Mouse (Mus musculus) midbrain, embryonic 15.5 days (tissue): Measurements from ENCODE around the gene Arid1b. TPM values are rescaled to one million over a fixed set of nuclear protein-coding genes. Genes with fewer than 3 reads are reported as not detected.

ENCODE experiments used
- ATAC-seq: fragments of 200-750 bp; cut with Nextera tagmentation; replicated peaks from 2 replicates; pipeline ENCODE4 v1.8.0; 2017; ENCODE audit warnings: moderate TSS enrichment
- H3K27ac ChIP-seq: fragments of 300-500 bp; sonication (generic); 2 replicates; pipeline ENCODE4 v1.5.1; 2015; ENCODE audit warnings: mild to moderate bottlenecking, inconsistent platforms
- H3K27me3 ChIP-seq: fragments of 300-500 bp; sonication (generic); replicated peaks from 2 replicates; pipeline ENCODE4 v1.6.1; 2015; ENCODE audit warnings: inconsistent platforms
- H3K36me3 ChIP-seq: fragments of 300-500 bp; sonication (generic); replicated peaks from 2 replicates; pipeline ENCODE4 v1.6.1; 2015; ENCODE audit warnings: inconsistent platforms
- H3K4me1 ChIP-seq: fragments of 300-500 bp; sonication (generic); 2 replicates; pipeline ENCODE4 v1.6.1; 2015; ENCODE audit warnings: inconsistent platforms
- H3K4me2 ChIP-seq: fragments of 300-500 bp; sonication (generic); 2 replicates; pipeline ENCODE4 v1.6.1; 2015; ENCODE audit warnings: inconsistent platforms, mild to moderate bottlenecking, moderate library complexity
- H3K4me3 ChIP-seq: fragments of 300-500 bp; sonication (generic); 2 replicates; pipeline ENCODE4 v1.5.1; 2015; ENCODE audit warnings: mild to moderate bottlenecking, inconsistent platforms
- H3K9ac ChIP-seq: fragments of 300-500 bp; sonication (generic); 2 replicates; pipeline ENCODE4 v1.6.1; 2015; ENCODE audit warnings: mild to moderate bottlenecking, inconsistent platforms
- H3K9me3 ChIP-seq: fragments of 300-500 bp; sonication (generic); 2 replicates; pipeline ENCODE4 v1.6.1; 2016; ENCODE audit warnings: inconsistent platforms
- WGBS: fragments of 180-500 bp; shearing (Covaris S2); methylation state at CpG from one replicate; pipeline ENCODE4 v1.1.7; 2015; ENCODE audit warnings: mixed read lengths; 5-methylcytosine and 5-hydroxymethylcytosine counted together
- polyA plus RNA-seq: library from polyadenylated mRNA; unstranded; fragments of >200 nt; fragmentation: Nextera tagmentation; extraction: Ambion mirVana; gene quantifications from 2 replicates; pipeline ENCODE4 v1.2.1, GENCODE M21; 2015

Arid1b gene
- polyA plus RNA-seq, 1 experiment from 2014 or later, result 16.5 TPM

- Histone ChIP-seq H3K4me3 (no peak overlapping the region), H3K9me3 (no peaks in the 10 kb centered on the region), H3K36me3 (no peaks in the 10 kb centered on the region), H3K4me1 (peaks cover 34% of the 10 kb centered on the region), H3K4me2 (no peak overlapping the region), H3K27ac (peak overlapping the region; percentile 32; the same call in 1 of the 2 replicates), H3K27me3 (no peaks in the 10 kb centered on the region), H3K9ac (no peak overlapping the region)
- no peak for ATAC-seq
- 81% methylated on average over 3 of the region's 3 CpGs for WGBS
Measured at GRCm38 (mm10) chr17:5137936-5138335, 143.8 kb downstream of the Arid1b start.

GRCm38 (mm10) chr17:5138641-5139205 is 144.6 kb downstream of the Arid1b start:
- Histone ChIP-seq H3K27ac (peak overlapping the region; percentile 78), H3K4me1 (peaks cover 39% of the 10 kb centered on the region), H3K9ac (no peak overlapping the region; the same call in 1 of the 2 replicates), H3K9me3 (no peaks in the 10 kb centered on the region), H3K4me2 (peak overlapping the region; percentile 23; the same call in 1 of the 2 replicates), H3K36me3 (no peaks in the 10 kb centered on the region), H3K27me3 (no peaks in the 10 kb centered on the region), H3K4me3 (no peak overlapping the region)
- ATAC-seq, result peak; percentile 89
- WGBS, result 9% methylated on average over 8 of the region's 8 CpGs

- WGBS, result 24% methylated on average over 8 of the region's 8 CpGs
- peak; percentile 30 for ATAC-seq
- no peak overlapping the region for H3K4me3 ChIP-seq
- H3K27ac ChIP-seq, result peak overlapping the region; percentile 78
- peaks cover 46% of the 10 kb centered on the region for H3K4me1 ChIP-seq
- no peaks in the 10 kb centered on the region for H3K36me3 ChIP-seq
- no peaks in the 10 kb centered on the region for H3K9me3 ChIP-seq
- H3K27me3 ChIP-seq, result no peaks in the 10 kb centered on the region
- peak overlapping the region; percentile 23 for H3K4me2 ChIP-seq
- H3K9ac ChIP-seq, result no peak overlapping the region
Measured at GRCm38 (mm10) chr17:5139553-5139952, 145.4 kb downstream of the Arid1b start.

GRCm38 (mm10) chr17:5143735-5144439 is 149.8 kb downstream of the Arid1b start:
- no peak for ATAC-seq
- no peak overlapping the region for H3K27ac ChIP-seq

GRCm38 (mm10) chr17:5150660-5151063 is 156.5 kb downstream of the Arid1b start:
- WGBS, result 70% methylated on average over 7 of the region's 7 CpGs
- H3K9ac ChIP-seq, result no peak overlapping the region
- no peaks in the 10 kb centered on the region for H3K9me3 ChIP-seq
- ATAC-seq, result peak; percentile 60
- no peak overlapping the region for H3K4me3 ChIP-seq
- no peaks in the 10 kb centered on the region for H3K27me3 ChIP-seq
- H3K4me2 ChIP-seq, result no peak overlapping the region
- H3K27ac ChIP-seq, result no peak overlapping the region
- H3K4me1 ChIP-seq, result peaks cover 24% of the 10 kb centered on the region
- no peaks in the 10 kb centered on the region for H3K36me3 ChIP-seq

More at GRCm38 (mm10) chr17:5143735-5144439, 149.8 kb downstream of the Arid1b start:
- no peaks in the 10 kb centered on the region for H3K36me3 ChIP-seq
- H3K9me3 ChIP-seq, result no peaks in the 10 kb centered on the region
- H3K4me1 ChIP-seq, result peaks cover 34% of the 10 kb centered on the region
- 82% methylated on average over 6 of the region's 6 CpGs for WGBS
- no peaks in the 10 kb centered on the region for H3K27me3 ChIP-seq
- H3K9ac ChIP-seq, result no peak overlapping the region
- no peak overlapping the region for H3K4me2 ChIP-seq
- H3K4me3 ChIP-seq, result no peak overlapping the region

- no peak overlapping the region for H3K9ac ChIP-seq
- peaks cover 25% of the 10 kb centered on the region for H3K4me1 ChIP-seq
- no peaks in the 10 kb centered on the region for H3K9me3 ChIP-seq
- no peaks in the 10 kb centered on the region for H3K36me3 ChIP-seq
- H3K4me2 ChIP-seq, result no peak overlapping the region
- 44% methylated on average over 11 of the region's 11 CpGs for WGBS
- H3K27ac ChIP-seq, result no peak overlapping the region
- no peaks in the 10 kb centered on the region for H3K27me3 ChIP-seq
- H3K4me3 ChIP-seq, result no peak overlapping the region
- ATAC-seq, result peak; percentile 40; the same call in 1 of the 2 replicates
Measured at GRCm38 (mm10) chr17:5151852-5152251, 157.7 kb downstream of the Arid1b start.

- Histone ChIP-seq H3K27me3 (no peaks in the 10 kb centered on the region), H3K4me2 (no peak overlapping the region), H3K9ac (no peak overlapping the region), H3K9me3 (no peaks in the 10 kb centered on the region), H3K36me3 (no peaks in the 10 kb centered on the region), H3K4me3 (no peak overlapping the region), H3K4me1 (peaks cover 32% of the 10 kb centered on the region), H3K27ac (no peak overlapping the region)
- no peak for ATAC-seq
- WGBS, result 69% methylated on average over 2 of the region's 2 CpGs
Measured at GRCm38 (mm10) chr17:5153461-5153860, 159.3 kb downstream of the Arid1b start.

GRCm38 (mm10) chr17:5154322-5154721 is 160.2 kb downstream of the Arid1b start:
- H3K9ac ChIP-seq, result no peak overlapping the region
- H3K27me3 ChIP-seq, result no peaks in the 10 kb centered on the region
- peaks cover 32% of the 10 kb centered on the region for H3K4me1 ChIP-seq
- H3K9me3 ChIP-seq, result no peaks in the 10 kb centered on the region
- no peaks in the 10 kb centered on the region for H3K36me3 ChIP-seq
- ATAC-seq, result no peak
- no peak overlapping the region for H3K4me3 ChIP-seq
- no peak overlapping the region for H3K4me2 ChIP-seq
- 70% methylated on average over 6 of the region's 6 CpGs for WGBS
- no peak overlapping the region for H3K27ac ChIP-seq

- ATAC-seq, result no peak
- no peaks in the 10 kb centered on the region for H3K36me3 ChIP-seq
- peaks cover 28% of the 10 kb centered on the region for H3K4me1 ChIP-seq
- 85% methylated on average over 7 of the region's 7 CpGs for WGBS
- no peak overlapping the region for H3K4me2 ChIP-seq
- H3K9me3 ChIP-seq, result no peaks in the 10 kb centered on the region
- no peak overlapping the region for H3K27ac ChIP-seq
- H3K9ac ChIP-seq, result no peak overlapping the region
- no peak overlapping the region for H3K4me3 ChIP-seq
- no peaks in the 10 kb centered on the region for H3K27me3 ChIP-seq
Measured at GRCm38 (mm10) chr17:5157609-5158008, 163.5 kb downstream of the Arid1b start.

- H3K9me3 ChIP-seq, result no peaks in the 10 kb centered on the region
- no peak overlapping the region for H3K4me3 ChIP-seq
- no peaks in the 10 kb centered on the region for H3K36me3 ChIP-seq
- 17% methylated on average over 2 of the region's 2 CpGs for WGBS
- no peaks in the 10 kb centered on the region for H3K27me3 ChIP-seq
- H3K27ac ChIP-seq, result 0 out of 2 replicates have a peak overlapping the region, but pooled peaks have one; percentile 26
- H3K9ac ChIP-seq, result no peak overlapping the region
- no peak overlapping the region for H3K4me2 ChIP-seq
- peaks cover 27% of the 10 kb centered on the region for H3K4me1 ChIP-seq
- ATAC-seq, result no peak
Measured at GRCm38 (mm10) chr17:5162525-5162924, 168.4 kb downstream of the Arid1b start.

GRCm38 (mm10) chr17:5163251-5163826 is 169.2 kb downstream of the Arid1b start:
- Histone ChIP-seq H3K4me3 (no peak overlapping the region), H3K4me1 (peaks cover 25% of the 10 kb centered on the region), H3K27ac (peak overlapping the region; percentile 9; the same call in 1 of the 2 replicates), H3K9me3 (no peaks in the 10 kb centered on the region), H3K9ac (no peak overlapping the region), H3K27me3 (no peaks in the 10 kb centered on the region), H3K36me3 (no peaks in the 10 kb centered on the region), H3K4me2 (no peak overlapping the region)
- ATAC-seq, result no peak
- WGBS, result 82% methylated on average over 7 of the region's 7 CpGs

GRCm38 (mm10) chr17:5164794-5165193 is 170.7 kb downstream of the Arid1b start:
- Histone ChIP-seq H3K9me3 (no peaks in the 10 kb centered on the region), H3K27ac (no peak overlapping the region), H3K36me3 (no peaks in the 10 kb centered on the region), H3K9ac (no peak overlapping the region), H3K4me2 (no peak overlapping the region), H3K4me1 (peaks cover 38% of the 10 kb centered on the region), H3K4me3 (no peak overlapping the region), H3K27me3 (no peaks in the 10 kb centered on the region)
- no peak for ATAC-seq
- WGBS, result 82% methylated on average over 4 of the region's 4 CpGs
